Mouse (Mus musculus): ENCODE results near the gene Asic5. TPM values are rescaled to one million over a fixed set of nuclear protein-coding genes. Genes with fewer than 3 reads are reported as not detected.

Asic5 gene
- polyA plus RNA-seq, 1 experiment from 2014 or later, result not detected

DNA sequence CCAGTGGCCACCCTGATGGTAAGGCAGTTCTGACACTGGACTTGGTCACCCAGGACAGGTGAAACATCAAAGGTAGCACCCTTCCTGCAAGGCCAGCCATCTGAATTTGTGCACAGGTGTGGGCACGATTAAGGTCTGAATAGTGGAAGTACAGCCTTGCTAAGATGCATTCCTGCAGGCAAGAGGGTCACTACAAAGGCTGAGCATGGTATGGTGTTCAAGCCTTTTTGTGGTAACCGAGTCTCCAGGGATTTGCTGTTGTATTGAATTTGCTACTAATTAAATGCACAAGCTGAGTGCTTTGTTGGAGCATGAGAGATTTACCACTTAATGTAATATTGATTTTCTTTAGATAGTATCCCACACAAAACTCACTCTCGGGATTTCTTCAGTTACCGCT is 66.0 kb downstream of the Asic5 start:
- Histone ChIP-seq H3K36me3 (peaks cover 17% of the 10 kb centered on the region; the same call in 1 of the 2 replicates), H3K27me3 (no peaks in the 10 kb centered on the region), H3K27ac (no peak overlapping the region), H3K4me3 (no peak overlapping the region), H3K4me2 (no peak overlapping the region), H3K9me3 (replicated peaks) (no peaks in the 10 kb centered on the region), H3K4me1 (replicated peaks) (0 out of 2 replicates have a peak, but pooled peaks cover 2% of the 10 kb centered on the region), H3K9ac (no peak overlapping the region)
- whole genome bisulfite sequencing, result 73% methylated on average over 4 of the region's 4 CpGs
- no peak for ATAC-seq (replicated peaks; ENCODE audit: insufficient number of reproducible peaks, insufficient read depth, low FRiP score, low read depth)

- 0 out of 2 replicates have a peak, but pooled peaks cover 2% of the 10 kb centered on the region for H3K4me1 ChIP-seq (replicated peaks)
- WGBS, result 57% methylated on average over 7 of the region's 7 CpGs
- peaks cover 13% of the 10 kb centered on the region; the same call in 1 of the 2 replicates for H3K36me3 ChIP-seq
- H3K27ac ChIP-seq, result no peak overlapping the region
- H3K4me3 ChIP-seq, result no peak overlapping the region
- H3K9me3 ChIP-seq (replicated peaks), result no peaks in the 10 kb centered on the region
- H3K9ac ChIP-seq, result no peak overlapping the region
- no peak for ATAC-seq (replicated peaks; ENCODE audit: insufficient number of reproducible peaks, insufficient read depth, low FRiP score, low read depth)
- H3K4me2 ChIP-seq, result no peak overlapping the region
- H3K27me3 ChIP-seq, result no peaks in the 10 kb centered on the region
These were observed 66.6 kb downstream of the Asic5 start for GRCm38 (mm10) chr3:82048681-82049080.

DNA sequence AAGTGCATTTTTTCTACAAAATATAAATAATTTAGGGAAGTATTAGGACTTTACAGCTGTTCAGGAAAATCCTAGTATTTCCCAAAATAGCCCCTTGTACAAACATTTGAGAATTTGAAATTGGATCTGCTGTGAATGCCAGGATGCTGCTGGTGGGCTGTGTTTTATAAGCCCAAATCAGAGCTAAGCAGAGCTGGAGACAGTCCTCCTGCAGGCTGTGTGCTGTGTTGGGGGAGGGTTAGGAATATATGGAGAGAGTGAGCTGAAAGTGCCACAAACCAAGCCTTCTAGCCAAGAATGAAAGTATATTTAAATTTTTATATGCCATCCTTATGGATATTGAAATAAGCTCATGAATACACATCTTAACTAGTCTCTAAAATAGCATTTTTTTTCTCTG is 69.4 kb downstream of the Asic5 start:
- H3K27ac ChIP-seq, result no peak overlapping the region
- H3K9me3 ChIP-seq (replicated peaks), result no peaks in the 10 kb centered on the region
- no peak overlapping the region for H3K4me2 ChIP-seq
- no peak for ATAC-seq (replicated peaks; ENCODE audit: insufficient number of reproducible peaks, insufficient read depth, low FRiP score, low read depth)
- H3K4me1 ChIP-seq (replicated peaks), result peaks cover 9% of the 10 kb centered on the region; the same call in 1 of the 2 replicates
- no peak overlapping the region for H3K9ac ChIP-seq
- no peak overlapping the region for H3K4me3 ChIP-seq
- H3K36me3 ChIP-seq, result 0 out of 2 replicates have a peak, but pooled peaks cover 2% of the 10 kb centered on the region
- H3K27me3 ChIP-seq, result no peaks in the 10 kb centered on the region

GRCm38 (mm10) chr3:82052029-82052428 is 69.9 kb downstream of the Asic5 start:
- Histone ChIP-seq H3K4me3 (no peak overlapping the region), H3K4me1 (replicated peaks) (peaks cover 9% of the 10 kb centered on the region; the same call in 1 of the 2 replicates), H3K9ac (no peak overlapping the region), H3K9me3 (replicated peaks) (no peaks in the 10 kb centered on the region), H3K4me2 (no peak overlapping the region), H3K27me3 (no peaks in the 10 kb centered on the region), H3K27ac (no peak overlapping the region), H3K36me3 (no peaks in the 10 kb centered on the region)
- ATAC-seq (replicated peaks; ENCODE audit: insufficient number of reproducible peaks, insufficient read depth, low FRiP score, low read depth), result no peak
- 75% methylated on average over 2 of the region's 2 CpGs for WGBS

- no peaks in the 10 kb centered on the region for H3K36me3 ChIP-seq
- WGBS, result 35% methylated on average over 5 of the region's 5 CpGs
- H3K9ac ChIP-seq, result no peak overlapping the region
- no peak overlapping the region; the same call in 1 of the 2 replicates for H3K27ac ChIP-seq
- no peak for ATAC-seq (replicated peaks; ENCODE audit: insufficient number of reproducible peaks, insufficient read depth, low FRiP score, low read depth)
- H3K9me3 ChIP-seq (replicated peaks), result no peaks in the 10 kb centered on the region
- H3K4me1 ChIP-seq (replicated peaks), result peaks cover 15% of the 10 kb centered on the region
- H3K27me3 ChIP-seq, result no peaks in the 10 kb centered on the region
- H3K4me3 ChIP-seq, result no peak overlapping the region
- H3K4me2 ChIP-seq, result no peak overlapping the region
These were observed 72.3 kb downstream of the Asic5 start for GRCm38 (mm10) chr3:82054283-82054974.

DNA sequence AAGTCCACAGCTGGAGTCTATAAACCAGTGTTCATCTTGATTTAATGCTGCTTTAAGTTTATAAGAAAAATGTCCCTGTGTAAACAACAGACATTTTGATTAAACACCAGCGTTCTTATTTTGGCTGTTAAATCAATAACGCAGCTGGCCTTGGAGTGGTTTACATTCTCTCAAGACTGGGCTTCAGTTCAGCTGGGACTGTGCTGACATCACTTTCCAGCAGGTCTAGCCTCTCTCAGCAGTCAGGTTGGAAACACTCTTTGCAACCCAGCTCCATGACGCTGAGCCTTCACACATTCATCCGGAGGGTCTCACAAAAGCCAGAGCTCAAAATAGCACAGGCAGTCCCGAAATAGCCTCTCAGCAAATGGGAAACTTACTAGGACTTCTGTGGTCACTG is 75.1 kb downstream of the Asic5 start:
- no peak overlapping the region for H3K4me3 ChIP-seq
- H3K36me3 ChIP-seq, result no peaks in the 10 kb centered on the region
- no peak overlapping the region for H3K4me2 ChIP-seq
- WGBS, result 19% methylated on average over 5 of the region's 5 CpGs
- H3K4me1 ChIP-seq (replicated peaks), result peaks cover 27% of the 10 kb centered on the region
- no peaks in the 10 kb centered on the region for H3K9me3 ChIP-seq (replicated peaks)
- no peaks in the 10 kb centered on the region for H3K27me3 ChIP-seq
- peak; percentile 88 for ATAC-seq (replicated peaks; ENCODE audit: insufficient number of reproducible peaks, insufficient read depth, low FRiP score, low read depth)
- H3K9ac ChIP-seq, result no peak overlapping the region
- peak overlapping the region; percentile 73 for H3K27ac ChIP-seq

- H3K4me3 ChIP-seq, result no peak overlapping the region
- no peak; the same call in 1 of the 2 replicates for ATAC-seq (replicated peaks; ENCODE audit: insufficient number of reproducible peaks, insufficient read depth, low FRiP score, low read depth)
- no peaks in the 10 kb centered on the region for H3K9me3 ChIP-seq (replicated peaks)
- no peaks in the 10 kb centered on the region for H3K36me3 ChIP-seq
- H3K9ac ChIP-seq, result no peak overlapping the region
- no peak overlapping the region for H3K4me2 ChIP-seq
- H3K27ac ChIP-seq, result peak overlapping the region; percentile 55
- peaks cover 32% of the 10 kb centered on the region for H3K4me1 ChIP-seq (replicated peaks)
- 18% methylated on average over 9 of the region's 9 CpGs for WGBS
- no peaks in the 10 kb centered on the region for H3K27me3 ChIP-seq
These were observed 79.5 kb downstream of the Asic5 start for GRCm38 (mm10) chr3:82061402-82062180.

DNA sequence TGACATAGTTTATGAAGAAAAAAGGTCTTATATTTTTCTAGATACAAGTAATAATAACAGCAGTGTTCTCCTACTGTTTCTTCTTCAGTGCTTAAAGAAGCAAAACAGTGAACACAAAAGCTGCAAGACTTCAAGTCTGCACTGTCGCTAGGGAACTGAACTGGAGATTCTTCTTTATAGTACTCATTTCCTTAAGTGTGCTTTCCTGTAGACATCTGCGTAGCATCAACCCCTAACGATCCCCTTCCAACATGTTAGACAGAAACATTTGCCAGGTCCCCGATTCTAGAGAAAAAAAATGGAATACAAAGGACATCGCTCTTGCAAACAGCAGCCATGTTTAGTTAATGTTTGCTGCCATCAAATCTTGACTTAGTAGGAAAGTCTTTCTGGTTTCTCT is 85.7 kb downstream of the Asic5 start:
- no peaks in the 10 kb centered on the region for H3K36me3 ChIP-seq
- no peak overlapping the region for H3K4me3 ChIP-seq
- H3K4me1 ChIP-seq (replicated peaks), result peaks cover 19% of the 10 kb centered on the region
- no peak overlapping the region for H3K27ac ChIP-seq
- no peak for ATAC-seq (replicated peaks; ENCODE audit: insufficient number of reproducible peaks, insufficient read depth, low FRiP score, low read depth)
- H3K9me3 ChIP-seq (replicated peaks), result no peaks in the 10 kb centered on the region
- H3K4me2 ChIP-seq, result no peak overlapping the region
- H3K27me3 ChIP-seq, result no peaks in the 10 kb centered on the region
- 55% methylated on average over 5 of the region's 5 CpGs for WGBS
- H3K9ac ChIP-seq, result no peak overlapping the region

Other genes starting within 250 kb of the Asic5 start
- 18.5 and 21.8 TPM in 2 replicates for gene Ctso, start 49.7 kb upstream of the Asic5 start, polyA plus RNA-seq (2015; fragmentation: Nextera tagmentation; extraction: Ambion mirVana)
- 0.33 and 0.55 TPM in 2 replicates for gene Tdo2, start 6.1 kb upstream of the Asic5 start, polyA plus RNA-seq (2015; fragmentation: Nextera tagmentation; extraction: Ambion mirVana)
- 45.0 and 46.2 TPM in 2 replicates for gene Gucy1b1, start 92.4 kb downstream of the Asic5 start, polyA plus RNA-seq (2015; fragmentation: Nextera tagmentation; extraction: Ambion mirVana)
- gene Gucy1a1, start 163.5 kb downstream of the Asic5 start, polyA plus RNA-seq (2015; fragmentation: Nextera tagmentation; extraction: Ambion mirVana), result 39.1 and 46.6 TPM in 2 replicates